Mouse (Mus musculus): Measurements from ENCODE around the gene Repin1.

The Repin1 gene

GRCm38 (mm10) chr6:48593158-48594042 lies at the start of gene Repin1, which contains the start of gene Gm44965:
Gene Repin1, plus strand, starts transcription at chr6:48593883.
Gene Gm44965, plus strand, starts transcription at chr6:48593941.
- DNase-seq = peak; percentile 97

GRCm38 (mm10) chr6:48545251-48545650 lies 48.4 kb upstream of the Repin1 start:
- DNase-seq = no peak

- DNase-seq = peak; percentile 58
Observed at GRCm38 (mm10) chr6:48546271-48546670, 47.4 kb upstream of the Repin1 start.

GRCm38 (mm10) chr6:48546858-48547257 lies 46.8 kb upstream of the Repin1 start:
- no peak for DNase-seq

- DNase-seq = no peak
Observed at GRCm38 (mm10) chr6:48548314-48548713, 45.4 kb upstream of the Repin1 start.

- DNase-seq = no peak
Observed at GRCm38 (mm10) chr6:48552918-48553317, 40.8 kb upstream of the Repin1 start.

GRCm38 (mm10) chr6:48553819-48554218 lies 39.9 kb upstream of the Repin1 start:
- DNase-seq = no peak

GRCm38 (mm10) chr6:48554280-48555103 lies 39.2 kb upstream of the Repin1 start, which contains the start of gene Lrrc61:
Gene Lrrc61, plus strand, starts transcription at chr6:48554796.
- DNase-seq = peak; percentile 97

- DNase-seq = peak; percentile 78
Observed at GRCm38 (mm10) chr6:48555104-48555890, 38.4 kb upstream of the Repin1 start.

- DNase-seq = no peak
Observed at GRCm38 (mm10) chr6:48555956-48556355, 37.7 kb upstream of the Repin1 start.

GRCm38 (mm10) chr6:48565693-48566310 lies 27.9 kb upstream of the Repin1 start:
- DNase-seq = no peak

GRCm38 (mm10) chr6:48566312-48566711 lies 27.4 kb upstream of the Repin1 start:
- peak; percentile 91 for DNase-seq

- DNase-seq = peak; percentile 85
Observed at GRCm38 (mm10) chr6:48568036-48568984, 25.4 kb upstream of the Repin1 start.

- no peak for DNase-seq
Observed at GRCm38 (mm10) chr6:48569065-48569807, 24.4 kb upstream of the Repin1 start.

- DNase-seq = no peak
Observed at GRCm38 (mm10) chr6:48572014-48572413, 21.7 kb upstream of the Repin1 start.

GRCm38 (mm10) chr6:48572572-48573061 lies 21.1 kb upstream of the Repin1 start, which contains the start of gene Rarres2:
Gene Rarres2, minus strand, starts transcription at chr6:48572789.
- peak; percentile 73 for DNase-seq

- peak; percentile 58 for DNase-seq
Observed at GRCm38 (mm10) chr6:48573280-48573679, 20.4 kb upstream of the Repin1 start.

- DNase-seq = no peak
Observed at GRCm38 (mm10) chr6:48573981-48574380, 19.7 kb upstream of the Repin1 start.

- no peak for DNase-seq
Observed at GRCm38 (mm10) chr6:48578736-48579135, 14.9 kb upstream of the Repin1 start.

GRCm38 (mm10) chr6:48579215-48579648 lies 14.5 kb upstream of the Repin1 start:
- DNase-seq = no peak

Data from kidney, postnatal 14 days (tissue).